Mouse (Mus musculus) thymus, postnatal 25 days (tissue): ENCODE measurements at regions not wholly inside any gene's neighbourhood (a gene's known extent, or its start where the extent isn't known, plus 50 kb on each side); places are given as distances from the start of the nearest gene placed in this dataset.
A peak's percentile ranks its signal among the peaks of the same experiment; 100 is the strongest.
"Not testable (repeated sequence)": the region's sequence is repeated elsewhere in the genome, so short reads cannot be mapped to it uniquely, and the experiment has no call there.

Experiments
- DNase-seq: peaks from one replicate; pipeline ENCODE4 v3.0.0; 2022

- no peak for DNase-seq
Observed at GRCm38 (mm10) chr12:77048380-77048779, 86.4 kb upstream of the Max start.

- DNase-seq, result no peak
Observed at GRCm38 (mm10) chr12:77047273-77047672, 85.3 kb upstream of the Max start.

DNA sequence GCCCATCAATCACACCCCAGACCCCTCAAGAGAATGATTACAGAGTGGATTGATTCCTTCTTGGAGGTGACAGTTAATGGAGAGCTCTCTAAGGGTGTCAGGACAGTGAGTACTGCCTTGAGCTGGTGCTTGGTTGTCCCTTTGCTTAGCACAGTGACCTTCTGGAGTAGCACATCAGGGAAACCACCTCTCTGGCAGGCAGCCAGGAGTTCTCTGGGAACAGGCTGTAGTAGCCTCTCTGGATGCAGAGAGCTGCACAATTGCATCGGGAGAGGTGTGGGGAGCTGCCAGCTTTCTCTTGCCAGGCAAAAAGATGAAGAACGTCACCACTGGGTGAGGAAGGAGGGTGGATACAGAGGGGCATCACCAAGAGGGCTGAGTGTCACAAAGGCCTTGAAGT is 84.0 kb upstream of the Max start:
- DNase-seq, result no peak

GRCm38 (mm10) chr12:77045356-77045755 is 83.4 kb upstream of the Max start:
- DNase-seq, result no peak

DNA sequence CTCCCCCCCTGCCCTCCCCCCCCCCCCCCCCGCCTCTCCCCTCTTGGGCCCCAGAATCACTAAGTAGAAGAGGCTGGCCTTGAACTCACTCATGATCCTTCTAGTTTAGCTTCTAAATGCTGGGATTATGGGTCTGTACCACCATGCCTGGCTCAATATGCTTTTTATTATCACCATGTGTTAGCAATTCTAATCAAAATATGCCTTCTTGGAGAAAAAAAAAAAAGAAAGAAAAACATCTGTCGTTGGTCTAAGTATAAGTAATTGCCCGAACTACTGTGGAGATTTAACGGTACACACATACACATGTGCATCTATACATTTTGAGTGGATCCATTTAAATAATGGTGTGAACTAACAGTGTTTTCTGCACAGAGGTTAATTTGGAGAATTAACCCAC is 80.4 kb upstream of the Max start:
- DNase-seq, result no peak

- DNase-seq, result no peak
Observed at GRCm38 (mm10) chr12:77041141-77041540, 79.1 kb upstream of the Max start.

DNA sequence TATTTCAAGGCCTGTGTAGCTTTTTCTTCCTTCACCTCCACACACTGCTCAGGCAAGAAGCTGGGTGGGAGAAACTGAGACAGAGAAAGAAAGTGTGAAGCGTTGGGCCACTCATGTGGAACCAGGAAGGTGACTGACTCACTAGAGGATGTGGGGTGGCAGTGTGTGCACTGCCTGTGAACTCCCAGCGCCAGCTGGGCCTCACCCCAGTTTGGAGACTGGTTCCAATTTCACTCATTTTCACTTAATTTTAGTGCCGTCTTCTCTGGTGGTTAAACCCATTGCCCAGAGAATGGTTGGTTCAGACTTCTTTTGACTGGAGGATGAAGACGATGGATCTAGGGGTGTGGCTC is 77.9 kb upstream of the Max start:
- DNase-seq, result no peak

DNA sequence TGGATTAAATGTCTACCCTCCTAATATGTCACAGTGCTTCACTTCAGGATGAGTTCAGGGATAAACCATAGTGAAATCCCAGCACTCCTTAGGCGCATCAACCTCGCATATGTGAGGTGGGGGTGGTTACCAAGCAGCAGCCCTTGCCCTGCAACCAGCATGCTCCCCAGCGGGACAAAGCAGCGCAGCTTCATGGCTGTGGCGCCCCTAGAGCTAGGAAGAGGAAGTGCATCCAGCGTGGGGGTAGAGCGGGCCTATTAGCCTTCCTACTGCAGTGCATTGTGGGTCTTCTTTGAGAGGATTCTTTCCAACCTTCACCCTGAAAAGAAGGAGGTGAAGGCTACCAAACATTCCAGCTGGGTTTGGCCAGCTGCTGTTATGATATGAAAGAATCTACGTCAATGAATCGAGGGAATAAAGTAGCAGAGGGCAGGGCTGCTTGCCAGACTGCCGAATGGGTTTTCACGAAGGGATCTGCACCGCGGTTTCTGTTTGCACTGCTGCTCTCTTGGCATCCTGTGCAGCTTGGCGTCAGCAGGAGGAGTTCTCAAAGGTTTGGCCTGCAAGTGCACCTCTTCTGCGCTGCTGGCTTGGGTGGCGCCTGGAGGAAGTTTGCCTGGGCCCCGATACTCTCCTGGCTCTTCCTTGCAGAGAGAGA is 77.4 kb upstream of the Max start:
- DNase-seq, result peak; percentile 75

DNA sequence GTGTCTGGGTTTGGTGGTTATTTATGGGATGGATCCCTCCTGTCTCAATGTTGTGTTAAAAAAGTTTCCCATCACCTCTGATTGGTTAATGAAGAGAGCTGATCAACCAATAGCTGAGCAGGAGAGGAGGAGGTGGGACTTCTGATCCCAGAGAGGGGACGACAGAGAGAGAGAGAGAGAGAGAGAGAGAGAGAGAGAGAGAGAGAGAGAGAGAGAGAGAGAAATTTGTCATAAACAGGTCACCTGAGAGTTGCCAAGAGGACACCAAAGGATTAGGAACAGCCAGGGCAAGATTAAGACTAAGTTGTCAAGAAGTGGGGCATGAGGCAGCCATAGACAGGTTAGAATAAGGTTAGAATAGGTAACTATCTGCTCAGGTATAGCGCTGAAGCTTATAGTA is 73.7 kb upstream of the Max start:
- no peak for DNase-seq

GRCm38 (mm10) chr12:77031448-77031847 is 69.4 kb upstream of the Max start:
- no peak for DNase-seq

- DNase-seq, result no peak
Observed at GRCm38 (mm10) chr12:77025431-77025879, 63.5 kb upstream of the Max start.

DNA sequence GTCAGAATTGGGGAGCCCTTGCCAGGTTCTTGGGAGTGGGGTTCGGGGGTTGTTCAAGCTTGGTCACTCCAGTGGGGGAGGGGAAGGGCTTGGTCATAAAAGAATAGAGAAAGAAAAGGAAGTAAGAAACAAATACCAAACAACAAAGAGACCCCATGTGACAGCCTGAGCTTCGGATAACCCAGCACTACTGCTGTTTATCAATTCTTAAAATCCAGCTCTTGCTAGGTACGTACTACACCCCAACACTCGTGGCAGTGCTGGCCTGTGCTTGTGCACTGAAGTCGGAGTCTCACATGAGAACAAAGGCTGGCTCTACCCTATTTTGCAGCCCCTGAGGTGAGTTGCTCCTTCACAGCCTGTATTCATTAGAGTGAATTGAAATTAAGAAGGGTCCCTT is 60.5 kb upstream of the Max start:
- DNase-seq, result no peak

DNA sequence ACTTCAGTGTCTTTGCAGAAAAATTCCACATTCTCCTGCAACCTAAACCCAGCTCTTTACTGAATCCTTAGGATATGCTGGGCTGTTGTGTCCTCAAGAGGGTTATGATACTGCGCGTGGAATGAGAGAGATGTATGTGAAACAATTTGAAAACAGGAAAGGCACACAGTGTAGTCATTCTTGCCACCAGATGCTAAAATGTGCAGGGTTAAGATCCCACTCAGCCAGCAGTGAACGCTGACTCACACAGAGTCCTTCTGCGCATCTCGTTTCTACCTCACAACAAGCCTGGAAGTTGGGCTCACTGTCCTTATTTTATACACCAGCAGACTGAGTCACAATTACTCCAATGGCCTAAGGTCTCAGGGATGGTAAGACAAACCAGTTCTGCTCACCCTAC is 59.9 kb upstream of the Max start:
- DNase-seq, result no peak

GRCm38 (mm10) chr12:77019708-77020511 is 57.9 kb upstream of the Max start:
- peak; percentile 35 for DNase-seq

DNA sequence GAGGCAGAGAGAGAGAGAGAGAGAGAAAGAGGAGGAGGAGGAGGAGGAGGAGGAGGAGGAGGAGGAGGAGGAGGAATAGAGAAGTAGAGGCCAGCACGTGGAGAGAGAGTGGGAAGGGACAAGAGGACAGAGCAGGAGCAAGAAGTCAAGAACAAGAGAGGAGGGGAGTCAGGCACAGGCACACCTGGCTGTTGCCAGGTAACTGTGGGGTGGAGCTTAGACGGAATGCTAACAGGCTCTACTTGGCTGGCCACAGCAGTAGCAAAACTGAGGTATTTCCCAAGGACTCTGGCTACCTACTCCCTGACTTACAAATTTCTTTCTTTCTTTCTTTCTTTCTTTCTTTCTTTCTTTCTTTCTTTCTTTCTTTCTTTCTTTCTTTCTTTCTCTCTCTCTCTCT is 57.1 kb upstream of the Max start:
- DNase-seq, result not testable (repeated sequence)

DNA sequence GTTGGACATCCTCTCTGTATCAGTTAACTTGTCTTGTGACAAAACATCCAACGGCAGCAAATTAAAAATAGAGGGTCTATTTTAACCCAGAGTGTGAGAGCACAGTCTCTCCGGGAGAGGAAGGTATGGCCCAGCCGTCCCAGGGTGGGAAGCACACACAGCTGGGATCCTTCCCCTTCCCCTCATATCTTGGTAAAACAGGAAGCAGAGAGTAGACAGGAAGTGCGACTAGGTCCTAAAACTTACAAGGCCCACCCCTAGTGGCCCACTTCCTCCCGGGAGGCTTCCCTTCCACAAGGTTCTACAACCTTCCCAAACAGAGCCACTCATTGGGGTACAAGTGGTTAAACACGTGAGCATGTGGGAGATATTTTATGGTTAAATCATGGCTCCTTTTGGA is 56.4 kb upstream of the Max start:
- DNase-seq, result no peak

DNA sequence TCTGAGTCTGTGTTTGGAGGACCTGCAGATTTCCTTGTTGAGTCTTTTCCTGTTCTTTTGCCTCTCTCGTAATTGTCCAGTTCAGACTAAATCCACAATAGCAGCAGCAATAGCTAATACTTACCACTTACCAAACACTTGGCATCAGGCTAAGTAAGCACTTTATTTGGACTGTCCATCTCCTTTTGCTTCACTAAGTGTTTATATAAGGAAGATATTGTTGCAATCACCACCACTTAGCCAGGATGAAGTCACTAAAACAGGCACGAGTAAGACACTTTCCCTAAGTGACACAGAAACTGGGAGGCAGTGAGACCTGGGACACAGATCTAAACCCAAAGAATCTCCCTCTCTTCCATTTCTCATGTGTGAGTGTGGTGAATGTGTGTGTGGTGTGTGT is 52.9 kb upstream of the Max start:
- DNase-seq, result no peak
